Mouse (Mus musculus): Measurements from ENCODE around the gene 3110040M04Rik. TPM values are rescaled to one million over a fixed set of nuclear protein-coding genes. Genes with fewer than 3 reads are reported as not detected.
"Not testable (repeated sequence)": the region's sequence is repeated elsewhere in the genome, so short reads cannot be mapped to it uniquely, and the experiment has no call there.

The 3110040M04Rik gene
- under 1 TPM in 1 of 2 experiments, not detected in 1; 0.38 TPM for total RNA-seq (2021)
- long read RNA-seq, experiment 1: 0 reads
- long read RNA-seq, experiment 2: 0 reads

DNA sequence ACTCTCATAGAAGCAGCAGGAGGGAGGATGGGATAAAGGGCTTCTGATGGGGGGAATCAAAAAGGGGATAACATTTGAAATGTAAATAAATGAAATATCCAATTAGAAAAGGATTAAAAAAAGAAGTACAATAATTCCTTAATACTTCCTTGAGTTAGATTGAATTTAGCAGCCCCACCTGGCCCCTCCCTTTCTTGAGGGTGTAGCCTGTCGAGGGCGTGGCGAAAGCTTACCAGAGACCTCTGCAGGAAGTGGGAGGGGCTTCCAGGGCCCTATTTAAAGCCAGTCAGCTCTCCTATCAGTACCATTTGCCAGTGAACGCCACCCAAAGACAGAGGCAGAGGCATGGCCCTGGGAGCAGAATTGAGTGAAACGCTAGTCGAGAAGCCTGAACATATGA, at the start of gene 3110040M04Rik:
TSS of gene 3110040M04Rik (plus strand) at position 304 of the 400 bp plus-strand sequence.
- DNase-seq (ENCODE audit: low spot score): not testable (repeated sequence)

DNA sequence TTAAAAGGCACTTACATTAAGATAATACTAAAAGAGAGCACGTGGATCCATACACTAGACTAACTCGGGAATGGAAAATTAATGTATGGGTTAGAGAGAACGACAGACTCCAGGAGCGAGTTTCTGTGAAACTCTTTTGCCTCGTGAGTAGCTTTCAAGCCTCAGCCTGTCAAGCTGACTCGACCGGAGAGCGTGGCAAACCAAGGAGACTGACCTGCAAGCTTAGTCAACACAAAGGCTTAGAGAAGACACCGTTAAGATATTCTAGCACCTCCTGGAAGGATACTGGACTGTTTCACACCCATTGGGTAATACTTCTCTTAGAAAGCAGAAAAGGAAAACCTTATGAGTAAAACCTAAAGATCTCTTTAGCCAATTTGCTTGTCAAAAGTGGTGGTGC, 49.8 kb upstream of the 3110040M04Rik start:
- DNase-seq (ENCODE audit: low spot score): not testable (repeated sequence)

DNA sequence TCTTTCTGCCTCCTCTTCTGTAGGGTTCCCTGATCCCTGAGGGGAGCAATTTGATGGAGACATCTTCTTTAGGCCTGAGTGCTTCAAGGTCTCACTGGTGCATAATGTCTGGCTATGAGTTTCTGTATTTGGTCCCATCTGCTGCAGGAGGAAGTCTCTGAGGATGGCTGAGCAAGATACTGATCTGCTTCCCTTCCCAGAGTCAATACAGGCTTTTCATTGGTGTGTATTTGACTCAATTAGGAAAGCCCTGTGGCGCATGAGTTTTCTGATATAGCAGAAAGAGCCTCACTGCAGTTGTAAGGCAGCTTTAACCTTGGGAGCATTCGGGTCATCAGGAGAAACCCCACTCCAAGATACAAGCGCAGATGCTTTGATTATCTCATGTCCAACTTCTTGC, 47.8 kb upstream of the 3110040M04Rik start:
- DNase-seq (ENCODE audit: low spot score): no peak

DNA sequence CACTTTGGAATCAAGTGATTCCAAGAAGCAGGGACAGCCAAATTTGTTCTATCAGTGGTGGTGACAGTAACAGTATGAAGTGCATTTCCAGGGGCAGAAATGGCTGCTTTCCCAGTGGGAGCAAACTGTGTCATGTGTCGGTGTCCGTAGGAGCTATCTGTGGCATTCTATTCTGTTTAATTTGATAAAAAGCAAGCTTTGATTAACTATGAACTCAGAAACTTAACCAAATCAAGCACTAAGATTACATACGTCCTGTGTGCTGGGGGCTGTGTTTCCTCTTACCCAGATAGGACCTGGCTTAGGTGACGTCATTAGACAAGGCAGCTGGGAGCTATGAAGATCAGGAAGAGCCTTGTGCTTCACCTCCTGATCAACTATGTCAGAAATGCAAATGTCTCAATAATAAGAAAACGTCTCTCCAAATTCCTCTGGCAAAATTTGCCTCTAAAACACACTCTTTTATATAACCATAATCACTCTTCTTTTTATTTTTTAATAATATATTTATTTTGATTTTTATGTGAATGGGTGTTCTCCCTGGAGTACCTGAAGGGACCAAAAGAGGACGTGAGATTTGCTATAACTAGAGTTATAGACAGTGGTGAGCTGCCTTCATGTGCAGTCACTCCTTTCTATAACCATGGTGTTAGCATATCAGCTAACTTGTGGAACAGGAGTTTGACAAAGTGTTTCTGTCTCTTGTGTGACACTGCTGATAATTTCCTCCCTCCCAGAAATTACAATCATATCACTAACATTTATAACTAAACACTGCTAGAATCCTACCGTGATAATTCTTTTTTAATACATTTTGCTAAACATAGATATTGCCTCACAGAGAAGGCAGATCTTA, 46.9 kb upstream of the 3110040M04Rik start:
- DNase-seq (ENCODE audit: low spot score): no peak

DNA sequence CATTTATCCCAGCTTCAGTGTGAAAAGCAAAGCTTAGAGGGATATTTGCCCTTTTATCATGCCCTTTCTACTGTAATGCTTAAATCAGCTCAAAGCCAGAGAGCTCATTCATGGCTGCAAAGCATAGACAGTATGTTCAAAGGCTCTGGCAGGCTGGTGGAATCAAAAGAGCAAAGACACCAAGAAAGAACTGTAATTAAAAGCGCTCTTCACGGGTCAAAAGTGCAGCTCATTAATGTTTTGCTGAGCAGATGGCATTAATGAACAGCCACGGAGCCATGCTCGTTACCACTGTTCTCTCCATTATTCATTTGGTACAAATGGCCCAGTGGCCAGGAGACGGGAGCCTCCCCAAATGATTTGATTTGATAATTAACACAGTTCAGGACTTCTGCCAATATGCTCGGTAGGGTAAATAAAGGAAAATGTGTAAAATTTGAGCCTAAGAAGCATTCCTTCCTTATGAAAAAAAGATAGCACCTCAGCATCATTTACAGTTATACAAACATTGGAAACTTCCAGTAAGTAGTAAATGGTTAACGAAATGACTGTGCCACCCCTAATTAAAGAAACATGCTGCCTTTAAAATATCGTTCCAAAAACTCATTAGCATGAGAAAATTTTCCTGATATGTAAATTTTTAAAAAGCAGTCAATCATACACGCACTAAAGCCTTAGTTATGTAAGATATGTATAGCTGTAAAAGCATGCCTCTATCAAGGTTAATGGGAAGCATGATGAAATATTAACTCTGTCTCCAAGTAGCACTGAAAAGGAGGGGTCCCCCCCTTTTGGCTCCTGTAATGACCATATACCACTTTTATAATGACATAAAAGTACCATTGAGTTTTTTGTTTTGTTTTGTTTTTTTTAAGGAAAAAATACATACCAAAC, 45.7 kb upstream of the 3110040M04Rik start:
- no peak for DNase-seq (ENCODE audit: low spot score)

DNA sequence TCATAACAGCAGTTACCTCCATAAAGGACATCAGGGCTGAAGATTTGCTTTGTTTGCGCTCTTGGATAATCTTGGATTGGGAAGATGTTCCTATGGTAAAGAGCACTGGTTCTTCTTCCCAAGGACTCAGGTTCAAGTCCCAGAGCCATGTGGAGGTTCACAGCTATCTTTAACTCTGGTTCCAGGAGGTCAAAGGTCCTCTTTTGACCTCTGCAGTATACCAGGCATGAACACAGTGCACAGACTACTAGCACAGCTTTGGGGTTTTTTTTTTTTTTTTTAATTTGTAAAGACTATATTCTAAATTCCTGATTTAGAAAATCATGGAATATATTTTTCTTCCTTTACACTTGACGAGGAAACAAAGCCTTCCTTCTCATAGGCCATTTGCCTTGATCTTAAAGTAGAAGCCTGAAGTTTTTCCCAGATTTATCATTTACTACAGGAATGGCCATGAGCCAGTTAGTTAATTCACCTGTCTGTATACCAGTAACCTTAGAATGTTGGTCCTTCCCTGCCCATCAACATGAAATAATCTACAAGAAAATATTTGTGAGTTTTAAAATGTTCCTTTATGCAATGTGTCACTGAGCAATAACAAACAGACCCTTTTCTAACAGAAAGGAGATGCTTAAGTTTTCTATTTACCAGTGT, 44.9 kb upstream of the 3110040M04Rik start:
- DNase-seq (ENCODE audit: low spot score): no peak

DNA sequence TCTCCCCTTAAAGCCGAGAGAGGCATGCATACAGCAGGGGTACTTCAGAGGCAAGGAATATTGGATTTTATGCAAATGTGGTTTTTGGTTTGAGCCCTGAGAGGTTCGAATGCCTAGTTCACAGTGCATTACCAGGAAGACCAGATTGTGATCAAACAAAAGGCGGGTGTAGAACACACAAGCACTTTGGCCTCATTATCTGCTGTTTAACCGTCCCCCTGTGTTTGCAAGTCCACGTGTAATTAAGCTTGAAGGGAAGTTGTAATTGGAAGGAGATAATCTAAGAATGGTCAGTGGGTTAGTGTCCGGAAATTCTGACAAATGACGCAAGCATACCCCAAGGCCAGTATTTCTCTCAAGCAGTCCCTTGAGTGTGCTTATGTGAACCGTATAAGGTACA, 37.9 kb upstream of the 3110040M04Rik start:
- no peak for DNase-seq (ENCODE audit: low spot score)

DNA sequence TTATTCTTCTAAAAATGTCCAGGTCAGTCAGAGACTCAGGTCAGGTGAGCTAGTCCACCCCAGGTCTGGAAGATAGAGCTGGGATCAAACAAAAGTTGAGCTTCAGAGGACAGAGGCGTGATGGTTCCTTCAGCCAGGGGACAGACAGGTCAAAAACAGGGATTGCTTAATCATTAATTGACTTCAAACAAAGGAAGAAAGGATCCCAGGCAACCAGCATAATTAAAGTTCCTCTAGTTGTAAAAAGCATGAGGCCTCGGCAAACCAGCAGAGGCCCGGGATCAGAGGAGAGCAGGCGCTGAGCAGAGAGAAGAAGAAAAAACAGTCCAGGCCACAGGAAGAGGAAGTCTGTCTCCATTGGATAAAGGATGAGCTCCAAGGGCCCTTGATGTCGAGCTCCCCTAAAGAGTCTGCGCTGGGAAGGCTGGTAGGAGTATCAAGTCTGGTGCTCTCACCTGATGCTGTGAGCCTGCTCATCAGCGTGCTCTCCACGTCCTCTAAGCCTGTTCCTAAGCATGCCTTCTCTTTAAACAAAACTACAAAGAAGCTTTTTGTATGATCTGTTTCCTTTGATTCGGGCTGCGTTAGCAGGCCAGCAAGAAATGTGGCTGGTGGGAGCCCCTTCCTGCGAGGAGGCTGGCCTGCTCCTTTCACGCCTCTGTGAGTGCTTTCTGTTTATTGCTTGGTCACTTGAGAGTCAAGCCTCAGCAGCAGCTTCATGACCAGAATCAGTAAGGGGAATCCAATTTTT, 36.4 kb upstream of the 3110040M04Rik start:
- no peak for DNase-seq (ENCODE audit: low spot score)

DNA sequence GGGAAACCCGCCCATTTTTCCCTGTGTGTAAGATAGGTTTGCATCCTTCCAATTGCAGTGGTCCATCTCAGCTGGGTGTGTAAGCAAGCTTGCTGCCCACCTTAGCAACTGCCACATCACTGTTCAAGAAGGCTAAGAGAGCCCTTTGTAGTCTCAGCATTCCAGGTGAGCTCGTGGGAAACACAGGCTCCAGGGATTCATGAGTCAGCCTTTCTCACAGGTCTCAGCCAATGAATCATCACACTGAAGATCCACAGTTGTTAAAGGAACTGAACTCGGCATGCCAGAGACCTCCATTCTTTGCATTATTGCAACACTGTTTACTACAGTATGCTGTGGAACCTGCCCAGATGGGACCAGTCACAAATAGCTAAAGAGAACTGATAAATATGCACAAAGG, 35.3 kb upstream of the 3110040M04Rik start:
- DNase-seq (ENCODE audit: low spot score): no peak

DNA sequence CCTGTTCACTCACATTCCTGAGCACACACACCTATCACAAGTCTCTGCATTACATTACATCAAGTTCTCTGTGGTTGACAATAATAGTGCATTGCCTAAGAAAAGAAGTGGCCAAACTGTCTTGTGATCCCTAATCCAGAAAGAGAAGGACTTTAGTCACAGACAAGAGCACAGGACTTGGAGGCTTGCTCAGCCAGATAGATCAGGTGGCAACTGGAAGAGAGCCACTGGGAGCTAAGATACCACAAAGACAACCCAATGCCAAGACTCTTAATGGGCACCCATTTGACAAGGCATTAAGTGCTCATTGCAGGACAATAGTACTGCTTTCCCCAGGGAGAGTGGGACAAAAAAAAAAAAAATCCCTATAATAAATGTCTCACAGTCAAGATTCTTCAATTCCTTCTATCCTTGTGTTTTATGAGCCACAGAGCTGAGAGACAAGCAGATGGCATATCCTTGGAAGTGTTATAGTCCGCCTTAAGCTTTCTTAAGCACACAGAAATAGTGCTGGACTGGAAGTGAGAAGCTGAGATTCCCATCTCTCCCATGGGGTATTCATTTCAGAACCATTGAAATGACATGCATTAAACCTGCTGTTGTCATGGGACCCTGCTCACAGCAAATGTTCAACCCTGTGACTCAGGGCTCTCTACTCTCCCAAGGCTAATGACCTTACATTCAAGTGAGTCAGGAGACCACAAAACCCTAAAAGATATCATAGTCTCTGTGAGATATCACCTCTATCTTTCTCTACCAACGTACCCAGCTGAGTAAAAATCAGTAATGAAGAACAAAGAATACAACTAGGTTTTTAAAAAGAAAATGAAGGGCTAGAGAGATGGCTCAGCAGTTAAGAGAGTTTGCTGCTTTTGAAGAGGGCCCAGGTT, 32.1 kb upstream of the 3110040M04Rik start:
- peak; percentile 69 for DNase-seq (ENCODE audit: low spot score)

DNA sequence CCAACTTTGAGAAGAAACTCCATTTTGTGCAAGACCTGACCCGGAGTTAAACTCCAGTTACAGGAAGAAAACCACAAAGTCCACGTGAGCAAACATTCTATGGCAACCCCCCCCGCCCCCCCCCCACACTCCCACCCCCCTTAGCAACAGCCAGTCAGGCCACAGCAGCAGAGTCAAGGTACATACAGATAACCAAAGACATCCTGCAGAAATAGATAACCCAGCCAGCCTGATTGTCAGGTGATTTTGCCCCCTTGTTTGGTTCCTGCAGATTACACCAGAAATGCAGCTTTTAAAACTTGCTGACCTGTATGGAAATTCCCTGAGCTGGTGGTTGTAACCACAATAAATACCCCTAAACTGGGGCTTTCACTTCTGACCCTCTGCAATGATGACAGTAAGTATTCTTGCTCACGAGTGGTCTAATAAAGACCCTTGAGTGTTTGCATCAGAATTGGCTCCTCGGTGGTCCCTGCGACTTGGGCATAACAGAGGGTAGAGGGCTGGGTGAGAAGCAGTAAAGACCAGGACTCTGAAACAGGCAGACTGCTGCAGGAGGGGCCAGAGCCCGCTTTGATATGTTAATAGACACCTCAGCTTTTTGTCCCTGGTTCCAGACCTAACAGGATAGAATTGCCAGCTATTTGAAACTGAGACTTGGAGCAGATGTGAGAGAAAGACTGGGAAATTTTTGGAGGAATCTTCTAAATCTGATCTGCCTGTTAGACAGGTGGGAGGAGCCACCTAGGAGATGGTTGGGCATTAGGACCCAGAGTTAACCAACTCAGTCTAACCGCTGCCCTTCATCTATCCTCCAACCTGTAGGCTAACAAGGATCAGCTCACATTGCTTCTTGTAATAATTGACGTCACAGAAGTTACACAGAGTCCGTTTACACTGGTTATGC, 26.6 kb upstream of the 3110040M04Rik start:
- peak; percentile 3 for DNase-seq (ENCODE audit: low spot score)

DNA sequence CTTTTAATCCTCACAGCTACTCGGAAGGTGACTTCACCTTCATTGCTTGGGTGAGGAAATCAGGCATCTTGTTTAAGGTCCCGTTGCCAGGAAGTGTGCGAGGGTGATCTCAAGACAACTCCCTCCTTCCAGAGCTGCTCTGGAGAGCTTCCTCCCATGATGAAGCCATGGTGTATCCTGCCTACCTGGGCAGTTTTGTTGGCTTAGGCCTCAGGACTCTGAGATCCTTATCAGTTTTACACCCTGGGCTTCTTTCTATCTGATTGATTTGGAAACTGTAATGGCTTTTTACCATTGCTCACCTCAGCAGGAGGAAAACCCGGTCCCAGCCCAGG, 26.0 kb upstream of the 3110040M04Rik start:
- no peak for DNase-seq (ENCODE audit: low spot score)

DNA sequence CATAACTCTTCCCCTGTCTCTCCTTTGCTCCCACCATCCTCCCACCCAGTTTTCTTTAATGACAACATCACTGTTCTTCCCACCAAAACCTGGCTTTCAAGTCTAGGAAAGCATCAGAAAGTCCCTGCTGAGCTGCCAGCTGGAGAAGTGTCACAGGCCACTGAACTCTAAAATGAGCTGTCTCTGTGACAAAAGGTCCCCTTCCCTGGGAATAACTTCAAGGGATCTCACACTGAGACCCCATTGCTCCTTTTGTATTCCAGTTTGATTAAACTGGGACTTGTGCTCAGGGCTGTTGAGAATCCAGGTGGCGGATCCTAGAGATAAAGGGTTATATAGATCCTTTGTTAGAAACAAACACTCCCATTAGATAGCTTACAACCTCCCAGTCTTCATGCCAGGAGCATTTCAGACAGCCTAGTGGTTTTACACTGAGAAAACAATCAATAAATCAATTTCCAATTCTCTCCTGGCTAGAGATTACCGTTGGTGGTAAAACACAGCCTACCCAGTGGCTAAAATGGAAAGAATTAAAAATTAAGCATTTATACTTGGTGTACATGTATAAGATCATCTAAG, 25.3 kb upstream of the 3110040M04Rik start:
- no peak for DNase-seq (ENCODE audit: low spot score)

DNA sequence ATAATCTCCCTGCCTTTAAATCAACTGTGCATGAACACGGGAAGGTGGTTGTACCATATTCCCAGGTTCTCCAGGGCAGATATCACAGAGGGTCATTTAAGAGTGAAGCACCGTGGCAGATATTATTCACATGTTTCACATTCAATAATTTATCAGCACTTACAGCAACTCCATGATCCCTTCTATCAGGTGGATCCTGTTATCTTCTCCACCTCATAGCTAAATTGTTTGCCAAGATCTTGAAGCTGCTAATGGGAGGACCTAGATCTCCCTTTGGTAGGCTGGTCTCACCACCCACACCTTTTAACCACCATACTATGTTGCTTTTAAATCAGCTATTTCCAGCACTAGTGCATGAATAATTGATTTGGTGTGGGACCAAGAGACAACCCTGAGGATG, 23.8 kb upstream of the 3110040M04Rik start:
- no peak for DNase-seq (ENCODE audit: low spot score)

DNA sequence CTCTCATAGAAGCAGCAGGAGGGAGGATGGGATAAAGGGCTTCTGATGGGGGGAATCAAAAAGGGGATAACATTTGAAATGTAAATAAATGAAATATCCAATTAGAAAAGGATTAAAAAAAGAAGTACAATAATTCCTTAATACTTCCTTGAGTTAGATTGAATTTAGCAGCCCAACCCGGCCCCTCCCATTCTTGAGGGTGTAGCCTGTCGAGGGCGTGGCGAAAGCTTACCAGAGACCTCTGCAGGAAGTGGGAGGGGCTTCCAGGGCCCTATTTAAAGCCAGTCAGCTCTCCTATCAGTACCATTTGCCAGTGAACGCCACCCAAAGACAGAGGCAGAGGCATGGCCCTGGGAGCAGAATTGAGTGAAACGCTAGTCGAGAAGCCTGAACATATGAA, 21.7 kb upstream of the 3110040M04Rik start, which contains the start of gene Gm47985:
TSS of gene Gm47985 (plus strand) at position 272 of the 400 bp plus-strand sequence.
- DNase-seq (ENCODE audit: low spot score): not testable (repeated sequence)

DNA sequence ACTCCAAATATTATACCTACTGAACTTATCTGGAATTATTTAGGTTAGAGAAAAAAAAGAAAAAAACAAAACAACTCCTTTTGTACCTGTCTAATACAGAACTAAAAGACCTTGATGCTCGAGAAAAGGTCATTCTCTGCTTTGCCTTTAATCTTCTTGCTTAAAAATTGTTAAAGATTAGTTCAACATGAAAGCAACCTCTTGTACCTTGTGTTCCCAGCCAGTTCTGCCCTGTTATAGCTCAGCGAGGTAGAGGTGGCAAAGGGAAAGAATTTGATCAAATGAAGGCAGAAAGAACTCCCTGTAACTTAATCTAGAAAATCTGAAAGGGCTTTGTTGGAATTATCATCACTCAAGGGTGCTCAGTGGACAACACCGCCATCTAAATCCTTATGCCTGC, 17.7 kb upstream of the 3110040M04Rik start:
- DNase-seq (ENCODE audit: low spot score): not testable (repeated sequence)

DNA sequence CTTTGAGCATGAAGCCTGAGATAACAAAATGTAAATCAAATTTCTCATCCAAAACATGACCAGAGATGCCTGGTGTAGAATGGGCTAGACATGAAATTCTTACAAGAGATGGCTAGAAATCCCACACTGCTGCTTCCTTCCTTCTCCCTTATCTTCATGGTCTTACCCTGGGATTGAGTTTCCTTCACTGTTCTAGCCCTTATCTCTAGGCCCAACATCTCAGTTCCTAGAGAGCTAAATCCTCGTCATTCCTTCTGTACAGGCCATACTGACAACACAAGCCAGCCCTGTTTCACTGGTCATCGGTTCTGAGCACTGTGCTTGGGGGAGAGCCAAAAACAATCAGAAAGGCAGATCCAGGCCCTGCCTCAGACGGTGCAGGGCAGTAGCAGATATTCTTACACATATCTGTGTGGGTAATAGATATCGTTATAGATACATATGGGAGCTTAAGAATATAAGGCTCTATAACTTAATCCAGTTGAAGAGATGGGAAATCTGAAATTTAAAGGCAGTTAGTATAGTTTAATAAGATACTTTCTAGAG, 17.0 kb upstream of the 3110040M04Rik start:
- DNase-seq (ENCODE audit: low spot score): not testable (repeated sequence)

DNA sequence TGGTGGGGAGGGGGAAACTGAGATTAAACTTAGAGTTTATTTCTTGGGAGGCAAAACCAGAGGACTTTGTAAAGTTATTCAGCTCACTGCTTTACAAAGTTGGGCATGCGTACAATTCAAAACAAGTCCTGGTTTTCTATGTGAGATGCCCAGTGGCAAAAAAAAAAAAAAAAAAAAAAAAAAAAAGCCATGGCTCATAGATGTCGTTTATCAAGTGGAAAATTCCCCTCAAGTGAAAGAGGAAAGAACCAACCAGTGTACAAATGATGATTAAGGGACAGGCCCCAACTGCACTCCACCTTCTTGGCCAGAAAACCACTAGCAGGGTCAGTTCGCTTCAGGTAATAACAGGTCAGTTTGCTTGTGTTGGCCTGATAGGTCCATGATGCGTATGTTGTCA, 15.5 kb upstream of the 3110040M04Rik start:
- DNase-seq (ENCODE audit: low spot score): no peak
